Mouse (Mus musculus) mouse trophoblast stem cell (cell line): ENCODE data around the gene 2310057M21Rik.

Source experiments
- in situ Hi-C, 2 experiments: fragments of 300-500 bp; cut with MseI, MboI; formaldehyde crosslinking; loops; 2 replicates in 1 of 2; 3 replicates in 1 of 2; pipeline ENCODE4 v1.15.1; 2025

2310057M21Rik gene

DNA sequence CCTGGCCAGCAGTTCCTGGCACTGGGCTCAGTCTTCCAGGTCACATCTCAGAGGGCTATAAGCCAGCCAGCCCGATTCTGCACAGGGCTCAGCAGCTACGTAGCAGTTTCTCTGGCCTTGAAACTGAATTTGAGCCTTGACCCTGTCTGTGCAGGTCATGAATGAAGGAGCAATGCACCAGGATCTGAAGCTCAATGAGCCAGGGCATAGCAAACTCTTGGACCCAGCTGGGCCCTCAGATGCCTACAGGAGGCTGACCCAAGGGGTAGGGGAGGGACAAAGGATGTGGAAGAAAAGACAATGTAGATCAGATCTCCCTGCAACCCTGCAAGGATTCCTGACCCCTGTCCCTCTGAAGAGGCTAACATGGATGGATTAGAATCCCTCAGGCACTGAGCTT, 40.4 kb downstream of the 2310057M21Rik start, which contains the start of gene Cuzd1:
TSS of gene Cuzd1 (minus strand) at position 101 of the 400 bp plus-strand sequence.
- in situ Hi-C loops: no loop called here

DNA sequence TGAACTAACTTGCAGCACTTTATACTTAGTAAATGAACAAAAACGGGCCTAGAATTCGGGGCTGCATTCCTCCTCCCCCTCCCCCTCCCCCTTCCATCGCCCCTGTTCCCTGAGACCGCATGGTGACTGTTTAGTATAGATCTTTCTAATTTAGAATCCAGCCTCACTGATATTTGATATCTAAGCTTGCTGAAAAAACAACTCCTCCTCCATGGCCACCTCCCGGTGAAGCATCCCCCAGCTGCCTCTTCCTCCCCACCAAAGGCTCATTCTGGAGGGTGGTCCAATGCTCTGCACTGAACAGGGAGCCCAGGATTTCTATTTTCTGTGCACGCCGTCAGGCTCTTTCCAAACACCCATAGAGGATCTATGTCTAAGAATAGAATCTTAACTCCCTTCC, 44.2 kb downstream of the 2310057M21Rik start:
- in situ Hi-C loops: no loop called here

DNA sequence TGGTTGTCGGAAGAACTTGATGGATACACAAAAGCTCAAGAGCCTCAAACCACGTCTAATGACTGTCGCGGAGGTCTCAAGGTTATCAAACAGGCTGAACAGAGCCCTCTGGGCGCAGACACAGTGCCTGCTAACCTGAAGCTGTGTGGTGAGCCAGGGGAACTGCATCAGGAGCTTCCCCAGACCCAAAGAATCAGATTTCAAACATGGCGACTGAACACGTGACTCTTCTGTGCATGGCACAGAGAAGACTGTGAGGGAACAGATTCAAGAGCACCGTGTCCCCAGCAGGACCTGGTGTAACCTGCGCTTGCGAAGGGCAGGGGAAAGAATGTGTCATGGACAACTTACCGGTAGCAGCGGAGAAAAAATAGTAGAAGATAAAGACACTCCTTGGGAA, 45.0 kb downstream of the 2310057M21Rik start:
- in situ Hi-C loops: no loop called here

DNA sequence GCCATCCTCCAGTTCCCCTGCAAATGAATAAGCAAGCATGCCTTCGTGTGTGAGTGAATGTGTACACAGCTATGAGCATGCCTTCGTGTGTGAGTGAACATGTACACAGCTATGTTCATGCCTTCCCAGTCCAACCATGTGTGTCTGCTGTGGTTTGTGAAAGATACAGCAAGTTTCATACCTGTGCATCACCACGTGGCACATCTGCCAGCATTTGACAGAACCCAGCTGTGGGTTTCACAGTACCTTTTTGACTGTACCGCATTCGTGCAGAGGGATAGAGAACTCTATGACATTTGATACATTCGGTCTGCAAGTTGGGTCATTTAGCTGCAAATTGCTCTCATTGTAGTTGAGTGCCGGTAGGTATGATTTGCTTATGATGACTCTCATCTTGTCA, 48.1 kb downstream of the 2310057M21Rik start:
- in situ Hi-C loops: no loop called here

DNA sequence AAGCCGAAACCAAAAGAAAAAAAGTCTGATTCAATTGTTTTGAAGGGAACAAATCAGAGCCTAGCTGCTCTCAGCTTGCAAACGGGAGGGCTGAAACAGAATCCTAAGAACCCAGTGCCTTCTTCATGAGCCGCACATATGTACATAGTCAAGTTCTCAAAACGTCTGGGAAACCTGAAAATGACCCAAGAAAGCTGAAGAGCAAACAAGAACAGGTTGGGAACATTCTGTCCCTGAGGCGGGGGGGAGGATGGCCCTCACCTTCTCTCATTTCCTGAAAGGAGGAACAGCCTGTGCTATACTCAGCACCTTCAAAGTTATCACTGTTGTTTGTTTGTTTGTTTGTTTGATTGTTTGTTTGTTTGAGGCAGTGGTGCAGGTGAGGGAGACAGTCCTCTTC, 55.8 kb downstream of the 2310057M21Rik start:
- in situ Hi-C loops: no loop called here

DNA sequence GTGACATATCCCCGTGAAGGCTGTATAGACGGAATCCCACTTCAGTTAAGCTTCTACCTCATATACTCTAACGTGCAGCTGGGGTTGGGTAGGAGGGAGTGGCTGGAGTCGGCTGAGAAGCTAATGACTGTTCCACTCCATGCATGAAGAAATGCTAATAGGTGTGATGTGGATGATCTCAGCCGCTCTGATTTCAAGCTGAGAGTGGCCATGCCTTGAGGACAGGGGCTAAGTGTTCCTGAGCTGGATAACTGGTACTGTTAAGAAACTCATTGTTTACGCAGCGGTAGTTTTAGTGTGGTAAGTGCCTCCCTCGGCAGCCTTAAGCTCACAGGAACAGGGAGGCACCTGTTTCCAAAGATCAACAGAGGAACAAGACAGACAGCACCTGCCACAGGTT, 59.2 kb downstream of the 2310057M21Rik start:
- in situ Hi-C loops: no loop called here

DNA sequence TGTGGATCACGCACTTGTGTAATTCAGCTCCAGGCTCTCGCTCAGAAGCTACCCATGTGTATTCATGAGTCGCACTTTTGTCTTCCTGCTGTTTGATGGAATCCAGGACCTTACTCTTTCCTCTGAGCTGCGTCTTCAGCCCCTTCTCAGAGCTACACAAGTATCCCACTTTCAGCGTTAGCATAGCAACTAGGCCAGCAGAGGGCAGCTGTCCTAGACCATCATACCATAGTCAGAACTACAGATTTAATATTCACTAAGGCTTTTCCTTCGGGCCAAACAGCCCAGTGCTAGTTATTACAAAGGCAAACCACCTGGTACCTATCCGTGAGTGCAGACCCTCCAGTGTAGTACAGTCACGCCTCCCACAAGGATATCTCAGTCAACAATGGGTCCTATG, 65.4 kb downstream of the 2310057M21Rik start:
- in situ Hi-C loops: no loop called here
